Mouse (Mus musculus) kidney, postnatal 0 days (tissue): ENCODE measurements at regions not wholly inside any gene's neighbourhood (a gene's known extent, or its start where the extent isn't known, plus 50 kb on each side); places are given as distances from the start of the nearest gene placed in this dataset.
A peak's percentile ranks its signal among the peaks of the same experiment; 100 is the strongest.

Source experiments
- ATAC-seq: fragments of 200-750 bp; cut with Nextera tagmentation; replicated peaks from 2 replicates; pipeline ENCODE4 v1.8.0; 2017; ENCODE audit warnings: low read depth, moderate number of reproducible peaks, moderate TSS enrichment, moderate library complexity; ENCODE audit not compliant: low FRiP score
- DNase-seq: peaks from one replicate; pipeline ENCODE4 v3.0.0-alpha.2; 2016; ENCODE audit warnings: low spot score
- H3K27ac ChIP-seq: fragments of 300-500 bp; sonication (generic); 2 replicates; pipeline ENCODE4 v1.5.1; 2014; ENCODE audit warnings: mild to moderate bottlenecking
- H3K27me3 ChIP-seq: fragments of 300-500 bp; sonication (generic); 2 replicates; pipeline ENCODE4 v1.6.1; 2014; ENCODE audit warnings: low read length, mixed read lengths; ENCODE audit not compliant: insufficient read depth
- H3K36me3 ChIP-seq: fragments of 300-500 bp; sonication (generic); 2 replicates; pipeline ENCODE4 v1.6.1; 2014; ENCODE audit warnings: low read length, mixed read lengths; ENCODE audit not compliant: insufficient read depth
- H3K4me1 ChIP-seq: fragments of 300-500 bp; sonication (generic); replicated peaks from 2 replicates; pipeline ENCODE4 v1.6.1; 2014; ENCODE audit warnings: antibody characterized with exemption, low read length, mixed read lengths; ENCODE audit not compliant: insufficient read depth
- H3K4me2 ChIP-seq: fragments of 300-500 bp; sonication (generic); 2 replicates; pipeline ENCODE4 v1.6.1; 2014; ENCODE audit warnings: mild to moderate bottlenecking, low read length, moderate library complexity, mixed read lengths
- H3K4me3 ChIP-seq: fragments of 300-500 bp; sonication (generic); replicated peaks from 2 replicates; pipeline ENCODE4 v1.5.1; 2014; ENCODE audit warnings: low read depth, low read length
- H3K9ac ChIP-seq: fragments of 300-500 bp; sonication (generic); 2 replicates; pipeline ENCODE4 v1.6.1; 2014; ENCODE audit warnings: low read depth, low read length
- H3K9me3 ChIP-seq: fragments of 300-500 bp; sonication (generic); replicated peaks from 2 replicates; pipeline ENCODE4 v1.6.1; 2016; ENCODE audit warnings: low read length, inconsistent platforms, mixed read lengths
- CTCF ChIP-seq: IDR thresholded peaks from 2 replicates; pipeline ENCODE4 v1.5.1; 2016; ENCODE audit warnings: antibody characterized with exemption, low read depth, mild to moderate bottlenecking, moderate library complexity
- WGBS: fragments of 180-500 bp; shearing (Covaris S2); extraction: QIAGEN DNeasy Blood & Tissue Kit; methylation state at CpG from one replicate; pipeline ENCODE4 v1.1.7; 2014; 5-methylcytosine and 5-hydroxymethylcytosine counted together

- Histone ChIP-seq H3K27ac (no peak overlapping the region), H3K9ac (no peak overlapping the region), H3K9me3 (no peaks in the 10 kb centered on the region), H3K4me3 (no peak overlapping the region), H3K36me3 (no peaks in the 10 kb centered on the region), H3K4me2 (no peak overlapping the region), H3K4me1 (no peaks in the 10 kb centered on the region), H3K27me3 (no peaks in the 10 kb centered on the region)
- TF ChIP-seq CTCF = no peak
- ATAC-seq (no peak), DNase-seq (no peak)
Observed at GRCm38 (mm10) chr13:41903286-41903685, 55.8 kb upstream of the Adtrp start.

GRCm38 (mm10) chr13:41899837-41900463 is 52.5 kb upstream of the Adtrp start:
- H3K9me3 ChIP-seq = no peaks in the 10 kb centered on the region
- H3K4me2 ChIP-seq = no peak overlapping the region
- no peak overlapping the region for H3K9ac ChIP-seq
- WGBS = 52% methylated on average over 13 of the region's 13 CpGs
- ATAC-seq = no peak
- no peaks in the 10 kb centered on the region for H3K27me3 ChIP-seq
- DNase-seq = no peak
- TF ChIP-seq CTCF = no peak
- no peaks in the 10 kb centered on the region for H3K36me3 ChIP-seq
- H3K4me3 ChIP-seq = no peak overlapping the region
- H3K27ac ChIP-seq = no peak overlapping the region
- H3K4me1 ChIP-seq = no peaks in the 10 kb centered on the region

DNA sequence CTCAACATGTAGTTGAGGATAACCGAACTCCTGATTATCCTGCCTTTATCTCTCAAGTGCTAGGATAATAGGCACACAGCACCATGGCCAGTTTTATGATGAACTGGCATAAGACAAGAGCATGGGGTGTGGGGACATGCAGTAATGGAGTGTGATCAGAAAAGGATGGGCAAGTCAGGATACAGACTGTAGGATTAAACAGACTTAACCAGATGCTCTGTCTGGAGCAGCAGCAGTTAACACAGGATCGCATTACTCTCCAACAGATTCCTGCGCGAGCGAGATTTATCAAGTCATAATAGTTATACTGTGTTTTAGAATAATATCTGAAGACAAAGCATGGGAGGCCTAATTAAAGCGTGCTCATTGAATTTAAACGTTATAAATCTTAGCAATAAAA is 51.8 kb upstream of the Adtrp start:
- H3K4me3 ChIP-seq = no peak overlapping the region
- no peaks in the 10 kb centered on the region for H3K36me3 ChIP-seq
- no peak for TF ChIP-seq CTCF
- H3K9me3 ChIP-seq = no peaks in the 10 kb centered on the region
- H3K27ac ChIP-seq = no peak overlapping the region
- ATAC-seq = no peak
- no peak overlapping the region for H3K9ac ChIP-seq
- H3K4me2 ChIP-seq = no peak overlapping the region
- WGBS = 42% methylated on average over 7 of the region's 7 CpGs
- H3K4me1 ChIP-seq = no peaks in the 10 kb centered on the region
- no peaks in the 10 kb centered on the region for H3K27me3 ChIP-seq
- DNase-seq = peak; percentile 69

GRCm38 (mm10) chr13:41897481-41898317 is 50.2 kb upstream of the Adtrp start:
- DNase-seq (no peak), ATAC-seq (no peak)
- H3K4me3 ChIP-seq = no peak overlapping the region
- TF ChIP-seq CTCF = no peak
- H3K4me1 ChIP-seq = no peaks in the 10 kb centered on the region
- no peak overlapping the region for H3K4me2 ChIP-seq
- no peaks in the 10 kb centered on the region for H3K9me3 ChIP-seq
- H3K27ac ChIP-seq = no peak overlapping the region
- 78% methylated on average over 8 of the region's 8 CpGs for WGBS
- no peaks in the 10 kb centered on the region for H3K27me3 ChIP-seq
- H3K36me3 ChIP-seq = no peaks in the 10 kb centered on the region
- no peak overlapping the region for H3K9ac ChIP-seq
